Mouse (Mus musculus) MEL (cell line): Measurements from ENCODE around the gene 1700013F07Rik. TPM values are rescaled to one million over a fixed set of nuclear protein-coding genes. Genes with fewer than 3 reads are reported as not detected.

Experiments used
- DNase-seq: peaks from one replicate; pipeline ENCODE4 v3.0.0; 2011; ENCODE audit warnings: low read depth, low spot score
- H3K27ac ChIP-seq: 2 replicates; pipeline ENCODE4 v1.5.1; 2012; ENCODE audit warnings: low read depth, mild to moderate bottlenecking, control low read depth, low read length, moderate library complexity; ENCODE audit not compliant: control insufficient read depth
- H3K27me3 ChIP-seq, 2 experiments: fragments of 150-350 bp in 1 of 2; sonication (generic) in 1 of 2; 2 replicates each; pipeline ENCODE4 v1.6.1; 2012; ENCODE audit warnings: low read length in 2 of 2, mild to moderate bottlenecking in 2 of 2, improper control_type of control experiment in 1 of 2, moderate library complexity in 1 of 2; ENCODE audit not compliant: insufficient read depth in 2 of 2, control insufficient read depth in 1 of 2
- H3K36me3 ChIP-seq, 2 experiments: 2 replicates each; pipeline ENCODE4 v1.6.1; 2012 to 2014; ENCODE audit warnings: low read length in 2 of 2, improper control_type of control experiment in 1 of 2, inconsistent platforms in 1 of 2, mild to moderate bottlenecking in 1 of 2; ENCODE audit not compliant: insufficient read depth in 2 of 2, control insufficient read depth in 1 of 2
- H3K4me1 ChIP-seq, 2 experiments: fragments of 150-350 bp in 1 of 2; sonication (generic) in 1 of 2; 2 replicates each; pipeline ENCODE4 v1.6.1; 2012; ENCODE audit warnings: low read length in 2 of 2, improper control_type of control experiment in 1 of 2, mild to moderate bottlenecking in 1 of 2; ENCODE audit not compliant: insufficient read depth in 2 of 2, control insufficient read depth in 1 of 2
- H3K4me3 ChIP-seq, 2 experiments: fragments of 150-350 bp in 1 of 2; sonication (generic) in 1 of 2; 2 replicates each; pipeline ENCODE4 v1.5.1; 2012; ENCODE audit warnings: low read depth in 2 of 2, low read length in 2 of 2, mild to moderate bottlenecking in 2 of 2, moderate library complexity in 2 of 2, control low read depth in 1 of 2, improper control_type of control experiment in 1 of 2; ENCODE audit not compliant: control insufficient read depth in 1 of 2, insufficient read depth in 1 of 2
- H3K79me2 ChIP-seq: 2 replicates; pipeline ENCODE4 v1.6.1; 2012; ENCODE audit warnings: mild to moderate bottlenecking, low read length, moderate library complexity; ENCODE audit not compliant: control insufficient read depth, poor library complexity, insufficient read depth
- H3K9ac ChIP-seq: 2 replicates; pipeline ENCODE4 v1.6.1; 2012; ENCODE audit warnings: low read depth, mild to moderate bottlenecking, control low read depth, low read length, moderate library complexity; ENCODE audit not compliant: control insufficient read depth, poor library complexity, severe bottlenecking
- H3K9me3 ChIP-seq: fragments of 150-350 bp; sonication (generic); replicated peaks from 2 replicates; pipeline ENCODE4 v1.6.1; 2012; ENCODE audit warnings: mild to moderate bottlenecking, low read length, improper control_type of control experiment, moderate library complexity; ENCODE audit not compliant: insufficient read depth
- CTCF ChIP-seq, 3 experiments: IDR thresholded peaks in 2 of 3; conservative IDR thresholded peaks in 1 of 3; 2 replicates each; pipeline ENCODE4 v1.5.1; 2011 to 2012; ENCODE audit warnings: low read length in 3 of 3, low read depth in 2 of 3, mild to moderate bottlenecking in 2 of 3, improper control_type of control experiment in 1 of 3, inconsistent platforms in 1 of 3, mixed read lengths in 1 of 3, moderate library complexity in 1 of 3; ENCODE audit not compliant: control insufficient read depth in 1 of 3, insufficient read depth in 1 of 3, poor library complexity in 1 of 3, severe bottlenecking in 1 of 3
- EP300 ChIP-seq, 2 experiments: IDR thresholded peaks; 2 replicates each; pipeline ENCODE4 v1.6.1; 2011; ENCODE audit warnings: improper control_type of control experiment in 2 of 2, low read length in 2 of 2, low read depth in 1 of 2, mild to moderate bottlenecking in 1 of 2
- ETS1 ChIP-seq: IDR thresholded peaks from 2 replicates; pipeline ENCODE4 v1.6.1; 2012; ENCODE audit warnings: low read depth, mild to moderate bottlenecking, inconsistent platforms, low read length, improper control_type of control experiment, moderate library complexity
- GABPA ChIP-seq: IDR thresholded peaks from 2 replicates; pipeline ENCODE4 v1.6.1; 2012; ENCODE audit warnings: low read depth, mild to moderate bottlenecking, inconsistent platforms, low read length, improper control_type of control experiment, moderate library complexity
- GATA1 ChIP-seq: IDR thresholded peaks from 2 replicates; pipeline ENCODE4 v1.6.1; 2011; ENCODE audit warnings: low read depth, low read length, improper control_type of control experiment
- HCFC1 ChIP-seq: IDR thresholded peaks from 2 replicates; pipeline ENCODE4 v1.6.1; 2012; ENCODE audit warnings: low read depth, mild to moderate bottlenecking, inconsistent platforms, low read length, improper control_type of control experiment, moderate library complexity
- MAFK ChIP-seq: IDR thresholded peaks from 2 replicates; pipeline ENCODE4 v1.6.1; 2011; ENCODE audit warnings: low read depth, mild to moderate bottlenecking, low read length, improper control_type of control experiment, borderline replicate concordance
- MAX ChIP-seq: IDR thresholded peaks from 2 replicates; pipeline ENCODE4 v1.6.1; 2011; ENCODE audit warnings: low read length, improper control_type of control experiment
- MAZ ChIP-seq: IDR thresholded peaks from 2 replicates; pipeline ENCODE4 v1.6.1; 2012; ENCODE audit warnings: low read depth, mild to moderate bottlenecking, inconsistent platforms, low read length, improper control_type of control experiment
- MYC ChIP-seq: IDR thresholded peaks from 2 replicates; pipeline ENCODE4 v1.6.1; 2011; ENCODE audit warnings: low read depth, mild to moderate bottlenecking, low read length, improper control_type of control experiment, moderate library complexity
- NRF1 ChIP-seq: IDR thresholded peaks from 2 replicates; pipeline ENCODE4 v1.6.1; 2014; ENCODE audit warnings: low read depth, mild to moderate bottlenecking, inconsistent platforms, low read length, improper control_type of control experiment, moderate library complexity; ENCODE audit not compliant: poor library complexity, insufficient read depth, severe bottlenecking
- POLR2AphosphoS2 ChIP-seq: IDR thresholded peaks from 2 replicates; pipeline ENCODE4 v1.6.1; 2011; ENCODE audit warnings: low read length, improper control_type of control experiment
- SIN3A ChIP-seq: IDR thresholded peaks from 2 replicates; pipeline ENCODE4 v1.6.1; 2012; ENCODE audit warnings: low read length, improper control_type of control experiment, inconsistent platforms
- TCF12 ChIP-seq: IDR thresholded peaks from 2 replicates; pipeline ENCODE4 v1.6.1; 2014; ENCODE audit warnings: low read depth, mild to moderate bottlenecking, inconsistent platforms, low read length, improper control_type of control experiment, moderate library complexity
- UBTF ChIP-seq: IDR thresholded peaks from 2 replicates; pipeline ENCODE4 v1.6.1; 2012; ENCODE audit warnings: low read depth, mild to moderate bottlenecking, inconsistent platforms, low read length, improper control_type of control experiment, moderate library complexity, borderline replicate concordance; ENCODE audit not compliant: insufficient read depth
- USF2 ChIP-seq, 2 experiments: IDR thresholded peaks; 2 replicates each; pipeline ENCODE4 v1.6.1; 2011 to 2012; ENCODE audit warnings: improper control_type of control experiment in 2 of 2, low read length in 2 of 2, borderline replicate concordance in 1 of 2, inconsistent platforms in 1 of 2, low read depth in 1 of 2, mild to moderate bottlenecking in 1 of 2; ENCODE audit not compliant: insufficient read depth in 1 of 2
- ZNF384 ChIP-seq: IDR thresholded peaks from 2 replicates; pipeline ENCODE4 v1.6.1; 2012; ENCODE audit warnings: low read depth, mild to moderate bottlenecking, inconsistent platforms, low read length, improper control_type of control experiment
- polyA plus RNA-seq, 2 experiments: library from polyadenylated mRNA; stranded (reverse) in 1 of 2; unstranded in 1 of 2; fragments of >175 nt in 1 of 2; fragments of >200 nt in 1 of 2; gene quantifications; 2 replicates each; pipeline versions ENCODE4 v1.2.1 to v1.2.4; 2012; ENCODE audit warnings: low replicate concordance in 2 of 2, low read depth in 1 of 2; ENCODE audit not compliant: insufficient read length in 2 of 2, insufficient read depth in 1 of 2, missing spikeins in 1 of 2
- total RNA-seq: library from RNA; depleted of rRNA; stranded (reverse); fragments of 300-350 nt; gene quantifications from 2 replicates; pipeline ENCODE4 v1.2.3, GENCODE M21; 2012

The 1700013F07Rik gene
- total and polyA plus RNA-seq, 3 experiments, result 0.17 TPM; not detected in 2

DNA sequence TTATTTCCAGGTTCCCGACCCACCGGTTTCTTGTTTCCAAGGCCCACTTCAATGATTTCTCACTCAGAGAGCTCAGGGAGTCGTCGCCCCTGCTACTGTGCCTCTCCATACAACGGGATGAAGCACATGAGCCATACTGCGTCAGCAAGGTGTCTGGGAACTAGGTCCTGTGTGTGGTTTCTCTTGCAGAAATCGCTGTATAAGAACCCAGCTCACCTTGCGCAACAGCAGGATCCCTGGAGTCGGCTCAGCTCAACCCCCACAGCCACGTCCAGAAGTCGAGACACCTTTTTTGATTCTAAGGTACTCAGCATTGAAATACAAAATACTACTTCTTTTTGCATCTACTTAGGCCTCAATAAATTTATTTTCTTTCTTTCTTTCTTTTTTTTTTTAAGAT lies 8.3 kb downstream of the 1700013F07Rik start:
- Histone ChIP-seq H3K4me1 (no peaks in the 10 kb centered on the region), H3K27ac (no peak overlapping the region), H3K9ac (no peak overlapping the region), H3K36me3 (no peaks in the 10 kb centered on the region), H3K9me3 (no peaks in the 10 kb centered on the region), H3K27me3 (peaks cover 0 to 11% of the 10 kb centered on the region in 2 experiments), H3K79me2 (no peaks in the 10 kb centered on the region), H3K4me3 (no peak overlapping the region)
- DNase-seq, result no peak
- TF ChIP-seq USF2 (IDR thresholded peaks at IDR 0.05; ENCODE audit: borderline replicate concordance in 1 of 2, insufficient read depth in 1 of 2, low read depth in 1 of 2, low read length in 2 of 2) (no peak), MAZ (no peak), CTCF (IDR thresholded peaks at IDR 0.05 in 2 of 3, conservative IDR thresholded peaks at IDR 0.05 in 1 of 3; ENCODE audit: control insufficient read depth in 1 of 3, insufficient read depth in 1 of 3, low read depth in 2 of 3, low read length in 3 of 3, poor library complexity in 1 of 3, severe bottlenecking in 1 of 3) (no peak), ETS1 (no peak), SIN3A (no peak), POLR2AphosphoS2 (no peak), NRF1 (no peak), EP300 (IDR thresholded peaks at IDR 0.05; ENCODE audit: low read depth in 1 of 2, low read length in 2 of 2) (no peak), UBTF (no peak), MYC (no peak), HCFC1 (no peak), TCF12 (no peak), GABPA (no peak)

DNA sequence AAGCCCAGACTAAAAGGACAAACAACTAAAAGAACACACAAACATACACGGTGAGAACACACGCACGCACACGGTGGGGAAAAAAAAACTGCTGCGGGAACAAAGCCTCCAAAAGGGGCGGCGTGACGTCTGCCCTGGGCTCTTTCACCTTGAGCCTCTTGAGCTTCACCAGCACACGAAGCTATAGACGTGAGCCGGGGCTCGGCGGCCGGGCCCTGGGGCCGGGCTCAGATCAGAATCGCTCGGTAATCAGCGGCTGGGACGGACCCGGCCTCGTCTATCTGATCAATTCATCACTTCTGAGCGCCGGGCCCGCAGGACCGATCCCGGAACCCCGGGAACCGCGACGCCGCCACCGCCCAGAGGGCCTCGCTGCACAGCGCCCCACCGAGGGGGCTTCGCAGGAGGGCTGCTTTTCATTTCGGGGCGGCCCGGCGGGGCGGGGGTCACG lies 20.2 kb downstream of the 1700013F07Rik start:
- Histone ChIP-seq H3K4me3 (peak overlapping the region; percentile 39 to 86), H3K36me3 (peaks cover 0 to 2% of the 10 kb centered on the region in 2 experiments; a peak in 2 of 4 replicates), H3K4me1 (no peaks in the 10 kb centered on the region), H3K9me3 (no peaks in the 10 kb centered on the region), H3K9ac (peak overlapping the region; percentile 83), H3K27me3 (no peaks in the 10 kb centered on the region), H3K27ac (peak overlapping the region; percentile 66), H3K79me2 (no peaks in the 10 kb centered on the region; the same call in 1 of the 2 replicates)
- DNase-seq, result peak; percentile 72
- TF ChIP-seq MAX (no peak; the same call in 1 of the 2 replicates), CTCF (IDR thresholded peaks at IDR 0.05 in 2 of 3, conservative IDR thresholded peaks at IDR 0.05 in 1 of 3; ENCODE audit: control insufficient read depth in 1 of 3, insufficient read depth in 1 of 3, low read depth in 2 of 3, low read length in 3 of 3, poor library complexity in 1 of 3, severe bottlenecking in 1 of 3) (peak in 1 of 3 experiments; percentile 31; a peak in 2 of 6 replicates), MAFK (no peak), HCFC1 (no peak), UBTF (0 out of 2 replicates have a peak, but pooled peaks have one; percentile 38), GATA1 (0 out of 2 replicates have a peak, but pooled peaks have one; percentile 6), POLR2AphosphoS2 (no peak), ZNF384 (peak; percentile 63)
